Mouse (Mus musculus) kidney, adult 2 months (tissue): ENCODE measurements around the gene Pkp4. TPM values are rescaled to one million over a fixed set of nuclear protein-coding genes. Genes with fewer than 3 reads are reported as not detected.

ENCODE experiments used
- DNase-seq: peaks from one replicate; pipeline ENCODE4 v3.0.0; 2021
- H3K27ac ChIP-seq: fragments of 200-500 bp; 2 replicates; pipeline ENCODE4 v1.5.1; 2012; ENCODE audit warnings: low read depth, low read length, control low read depth, inconsistent platforms; ENCODE audit not compliant: insufficient read depth
- H3K27me3 ChIP-seq: fragments of 200-500 bp; replicated peaks from 2 replicates; pipeline ENCODE4 v1.6.1; 2012; ENCODE audit warnings: mild to moderate bottlenecking, moderate library complexity, low read length, inconsistent platforms; ENCODE audit not compliant: control insufficient read depth, insufficient read depth
- H3K36me3 ChIP-seq: fragments of 200-500 bp; 2 replicates; pipeline ENCODE4 v1.6.1; 2012; ENCODE audit warnings: mild to moderate bottlenecking, moderate library complexity, low read length, inconsistent platforms; ENCODE audit not compliant: control insufficient read depth, insufficient read depth
- H3K4me1 ChIP-seq: fragments of 200-500 bp; 2 replicates; pipeline ENCODE4 v1.6.1; 2011; ENCODE audit warnings: low read length; ENCODE audit not compliant: control insufficient read depth, insufficient read depth
- H3K4me3 ChIP-seq: fragments of 200-500 bp; 2 replicates; pipeline ENCODE4 v1.5.1; 2011; ENCODE audit warnings: mild to moderate bottlenecking, low read depth, low read length, control low read depth; ENCODE audit not compliant: insufficient read depth
- CTCF ChIP-seq: fragments of 200-500 bp; conservative IDR thresholded peaks from 2 replicates; pipeline ENCODE4 v1.5.1; 2011; ENCODE audit warnings: low read depth, mild to moderate bottlenecking, control low read depth, low read length, moderate library complexity, mixed read lengths; ENCODE audit not compliant: insufficient read depth, insufficient read length
- POLR2A ChIP-seq: fragments of 200-500 bp; IDR thresholded peaks from one replicate; pipeline ENCODE4 v1.6.1; 2011; ENCODE audit warnings: low read depth, low read length, control low read depth
- WGBS: fragments of 180-500 bp; shearing (Covaris S2); methylation state at CpG from one replicate; pipeline ENCODE4 v1.1.7; 2018; 5-methylcytosine and 5-hydroxymethylcytosine counted together
- polyA plus RNA-seq: library from polyadenylated mRNA; depleted of rRNA; stranded (reverse); fragments of >200 nt; gene quantifications from 2 replicates; pipeline ENCODE4 v1.2.3, GENCODE M21; 2012

The Pkp4 gene
- polyA plus RNA-seq, 1 experiment: 211 TPM

DNA sequence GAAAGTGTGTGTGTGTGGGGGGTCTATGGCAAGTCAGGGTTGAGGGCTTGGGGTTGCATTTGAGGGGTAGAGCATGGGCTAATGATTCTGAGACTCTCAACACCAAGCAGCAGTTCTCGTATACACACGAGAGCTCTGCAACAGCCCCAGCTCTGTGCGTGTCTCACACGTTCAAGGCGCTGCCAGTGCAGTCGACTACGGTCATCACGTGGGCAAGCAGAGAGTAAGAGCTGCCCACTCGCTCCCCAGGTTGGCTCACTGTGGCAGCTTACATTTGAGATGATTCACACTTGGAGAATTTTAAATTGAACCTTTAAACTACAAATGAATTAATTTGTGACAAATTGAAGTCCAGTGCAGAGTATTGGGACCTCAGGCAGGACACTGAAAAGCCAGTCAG lies 44.4 kb downstream of the Pkp4 start:
- Histone ChIP-seq H3K4me3 (no peak overlapping the region), H3K27me3 (no peaks in the 10 kb centered on the region), H3K4me1 (peaks cover 52% of the 10 kb centered on the region), H3K36me3 (no peaks in the 10 kb centered on the region), H3K27ac (no peak overlapping the region)
- TF ChIP-seq CTCF (no peak), POLR2A (no peak)
- WGBS: 81% methylated on average over 9 of the region's 9 CpGs
- no peak for DNase-seq

DNA sequence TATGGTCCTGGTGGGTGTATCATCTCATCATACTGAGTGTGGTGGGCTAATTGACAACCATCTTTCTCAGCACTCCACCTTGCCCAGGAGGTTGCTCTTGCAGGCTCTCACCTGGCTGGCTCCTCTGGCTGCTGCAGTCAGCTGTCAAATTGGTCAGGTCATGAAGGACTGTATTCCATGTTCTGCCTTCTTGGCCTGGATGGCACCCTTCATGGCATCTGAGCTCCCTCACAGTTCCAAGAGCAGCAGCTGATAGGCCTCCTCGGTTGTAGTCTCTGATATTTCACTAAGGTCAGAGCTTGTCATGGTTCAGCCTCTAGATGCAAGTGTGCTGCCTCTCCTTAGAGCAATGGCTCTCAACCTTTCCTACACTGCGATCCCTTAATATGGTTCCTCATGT lies 45.5 kb downstream of the Pkp4 start:
- Histone ChIP-seq H3K36me3 (no peaks in the 10 kb centered on the region), H3K4me3 (no peak overlapping the region), H3K27ac (no peak overlapping the region), H3K4me1 (peaks cover 50% of the 10 kb centered on the region), H3K27me3 (no peaks in the 10 kb centered on the region)
- TF ChIP-seq CTCF (no peak), POLR2A (no peak)
- DNase-seq: no peak
- 73% methylated on average over 2 of the region's 2 CpGs for WGBS

- no peak overlapping the region for H3K27ac ChIP-seq
- no peak overlapping the region for H3K4me3 ChIP-seq
- TF ChIP-seq CTCF (no peak), POLR2A (no peak)
- H3K27me3 ChIP-seq: no peaks in the 10 kb centered on the region
- WGBS: 19% methylated on average over 4 of the region's 4 CpGs
- peaks cover 47% of the 10 kb centered on the region for H3K4me1 ChIP-seq
- no peak for DNase-seq
- H3K36me3 ChIP-seq: no peaks in the 10 kb centered on the region
Measured at GRCm38 (mm10) chr2:59207240-59207639, 46.6 kb downstream of the Pkp4 start.

DNA sequence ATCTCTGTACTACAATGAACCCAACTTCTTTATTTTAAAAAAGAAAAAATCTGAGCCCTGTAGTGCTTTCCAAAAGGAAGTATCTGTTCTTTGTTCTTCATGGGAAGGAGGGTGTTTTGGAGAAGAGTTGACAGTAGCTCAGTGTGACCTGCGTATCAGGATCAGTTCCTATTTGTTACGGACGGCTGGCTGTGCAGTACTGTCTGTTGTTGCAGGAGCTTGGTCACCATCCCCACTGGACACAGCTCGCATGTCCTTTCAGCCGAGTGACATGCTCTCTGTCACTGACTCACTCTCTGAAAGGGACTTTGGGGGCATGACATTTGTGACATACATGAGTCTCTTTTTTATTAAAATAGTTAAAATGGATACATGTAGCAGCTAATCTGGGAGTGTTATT lies 47.1 kb downstream of the Pkp4 start:
- Histone ChIP-seq H3K4me1 (peaks cover 47% of the 10 kb centered on the region), H3K36me3 (no peaks in the 10 kb centered on the region), H3K27me3 (no peaks in the 10 kb centered on the region), H3K27ac (no peak overlapping the region), H3K4me3 (no peak overlapping the region)
- TF ChIP-seq CTCF: no peak
- no peak for TF ChIP-seq POLR2A
- DNase-seq: no peak
- 33% methylated on average over 5 of the region's 5 CpGs for WGBS

DNA sequence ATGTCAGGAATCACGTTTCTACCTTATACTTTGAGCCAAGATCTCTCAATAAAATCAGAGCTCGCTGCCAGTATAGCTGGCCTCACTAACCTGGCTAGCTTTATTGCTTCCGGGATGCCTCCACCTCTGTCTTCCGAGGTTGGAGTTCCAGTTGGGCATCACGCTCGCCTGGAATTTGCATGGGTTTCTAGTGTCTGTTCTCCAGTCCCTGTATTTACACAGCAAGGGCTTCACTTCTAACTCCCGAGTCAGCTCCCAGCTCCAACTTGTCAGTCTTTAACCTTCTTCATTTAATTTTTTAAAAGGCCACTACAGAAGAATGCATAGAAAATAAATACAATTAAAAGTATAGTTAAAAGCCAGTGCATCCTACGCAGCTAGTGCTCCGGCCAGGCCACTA lies 47.6 kb downstream of the Pkp4 start:
- Histone ChIP-seq H3K27ac (no peak overlapping the region), H3K4me3 (no peak overlapping the region), H3K27me3 (no peaks in the 10 kb centered on the region), H3K4me1 (peaks cover 42% of the 10 kb centered on the region), H3K36me3 (no peaks in the 10 kb centered on the region)
- no peak for DNase-seq
- TF ChIP-seq CTCF (no peak), POLR2A (no peak)
- WGBS: 51% methylated on average over 9 of the region's 9 CpGs

- H3K4me1 ChIP-seq: peaks cover 33% of the 10 kb centered on the region
- H3K27me3 ChIP-seq: no peaks in the 10 kb centered on the region
- TF ChIP-seq POLR2A (no peak), CTCF (no peak)
- H3K27ac ChIP-seq: no peak overlapping the region
- 87% methylated on average over 5 of the region's 5 CpGs for WGBS
- DNase-seq: no peak
- H3K4me3 ChIP-seq: no peak overlapping the region
- no peaks in the 10 kb centered on the region for H3K36me3 ChIP-seq
Measured at GRCm38 (mm10) chr2:59211051-59211450, 50.4 kb downstream of the Pkp4 start.

GRCm38 (mm10) chr2:59212430-59212829 lies 51.8 kb downstream of the Pkp4 start:
- H3K27me3 ChIP-seq: no peaks in the 10 kb centered on the region
- no peak overlapping the region for H3K4me3 ChIP-seq
- TF ChIP-seq CTCF: no peak
- no peak for TF ChIP-seq POLR2A
- H3K36me3 ChIP-seq: no peaks in the 10 kb centered on the region
- 61% methylated on average over 4 of the region's 4 CpGs for WGBS
- H3K4me1 ChIP-seq: peaks cover 22% of the 10 kb centered on the region
- no peak overlapping the region for H3K27ac ChIP-seq
- no peak for DNase-seq

DNA sequence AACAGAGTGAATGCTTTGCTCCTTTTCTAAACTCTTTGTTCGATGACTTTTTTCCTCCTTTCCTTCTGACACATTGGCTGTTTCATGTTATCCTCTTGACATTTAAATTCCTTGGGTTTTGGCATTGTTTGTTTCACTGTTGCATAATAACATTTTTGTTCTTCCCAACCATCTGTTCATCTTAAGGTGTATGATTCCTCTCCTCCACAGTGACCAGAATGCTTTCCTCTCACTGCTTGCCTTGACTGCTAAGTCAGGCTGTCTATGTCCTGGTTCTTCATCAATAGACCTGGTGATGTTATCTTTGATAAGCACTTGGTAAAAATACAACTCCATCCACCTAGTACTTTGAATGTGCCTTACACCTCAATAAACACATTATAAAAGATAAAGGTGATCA lies 52.2 kb downstream of the Pkp4 start:
- Histone ChIP-seq H3K27ac (no peak overlapping the region), H3K36me3 (no peaks in the 10 kb centered on the region), H3K4me1 (peaks cover 18% of the 10 kb centered on the region), H3K27me3 (no peaks in the 10 kb centered on the region), H3K4me3 (no peak overlapping the region)
- no peak for DNase-seq
- 86% methylated on average over 1 of the region's 1 CpGs for WGBS
- TF ChIP-seq POLR2A (no peak), CTCF (no peak)
